23 mouse cellular contexts compared by ENCODE assay signal in the genomic region with DNA sequence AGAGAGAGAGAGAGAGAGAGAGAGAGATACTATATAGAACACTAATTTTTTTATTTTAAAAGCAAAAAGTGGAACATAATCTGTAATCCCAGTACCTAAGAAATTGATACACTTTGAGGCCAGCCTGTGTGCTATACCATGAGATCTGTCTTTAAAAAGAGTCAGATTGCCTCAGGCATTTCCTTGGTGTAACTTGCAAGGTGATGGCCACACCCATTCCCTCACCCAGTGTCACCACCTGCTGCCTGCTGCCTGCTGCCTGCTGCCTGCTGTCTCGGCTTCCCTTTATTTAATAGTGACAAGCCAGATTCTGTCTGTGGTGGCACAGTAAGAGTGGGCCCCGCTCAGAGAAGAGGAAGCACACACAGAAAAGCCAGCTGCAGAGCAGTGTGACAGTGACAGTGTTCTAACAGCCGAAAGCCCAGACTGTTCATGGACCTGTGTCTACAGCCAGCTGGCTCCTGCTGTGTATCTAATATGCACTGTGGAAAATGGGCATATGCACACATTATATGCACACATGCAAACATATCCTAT.
DNase-seq lines count a peak whose midpoint lies in the region; ATAC-seq and TF ChIP-seq lines count a peak whose summit lies in the region.
"Had no signal": no experiment of that assay in that cellular context is flagged by ENCODE, and none has a peak within 500 bp of the region (broad histone marks: within the 10 kb centered on the region; RNA-seq: fewer than 3 reads in every experiment).

No protein-coding gene starts in this region.

- no peak overlapping the region for H3K4me2 ChIP-seq in intestine, embryonic 16.5 days (ENCODE audit: low read depth, low read length)
- H3K4me2 ChIP-seq in midbrain, postnatal 0 days (ENCODE audit: low read depth, low read length, poor library complexity, severe bottlenecking): no peak overlapping the region
- H3K4me2 ChIP-seq: heart, embryonic 15.5 days; limb, embryonic 13.5 days; liver, embryonic 13.5 days; lung, embryonic 14.5 days; midbrain, embryonic 12.5 days; neural tube, embryonic 13.5 days had no signal

- H3K27ac ChIP-seq in left cerebral cortex, adult 2 months: no peak overlapping the region
- no peak overlapping the region for H3K27ac ChIP-seq in intestine, embryonic 16.5 days (ENCODE audit: low read length)
- no peak overlapping the region for H3K27ac ChIP-seq in heart, embryonic 10.5 days
- H3K27ac ChIP-seq in midbrain, postnatal 0 days (ENCODE audit: low read depth, low read length): no peak overlapping the region
- H3K27ac ChIP-seq: heart, embryonic 15.5 days; hindbrain, postnatal 0 days; limb, embryonic 13.5 days; liver, embryonic 13.5 days; midbrain, embryonic 12.5 days; neural tube, embryonic 13.5 days had no signal

- peak; percentile 7 to 13 for DNase-seq in left cerebral cortex, postnatal 25 days (ENCODE audit: low spot score in 2 of 2)
- DNase-seq in left cerebral cortex, adult 2 months (ENCODE audit: extremely low spot score in 1 of 2, low spot score in 2 of 2): no peak
- DNase-seq in ZHBTc4 (ENCODE audit: low read depth, low spot score): peak; percentile 61
- peak; percentile 46 for DNase-seq in brain, embryonic 14.5 days (ENCODE audit: low read depth)
- DNase-seq in heart, embryonic 10.5 days (ENCODE audit: low spot score): no peak
- DNase-seq in midbrain, postnatal 0 days (ENCODE audit: low spot score): no peak
- DNase-seq: adrenal gland, postnatal 25 days; cerebellum, adult 8-10 months; heart, adult 18-20 months; heart, postnatal 4 days; kidney, adult 8-10 months; kidney, postnatal 25 days; liver, embryonic 13.5 days; lung, embryonic 14.5 days; lung, postnatal 36 days; right cerebral cortex, postnatal 4 days; thymus, postnatal 36 days had no signal

- TF ChIP-seq POLR2A in brain, embryonic 14.5 days (IDR thresholded peaks at IDR 0.05; ENCODE audit: borderline replicate concordance, extremely low read depth, insufficient read depth, insufficient read length, poor library complexity, severe bottlenecking): no peak

- no peak overlapping the region for H3K9ac ChIP-seq in intestine, embryonic 16.5 days (ENCODE audit: low read depth, low read length)
- no peak overlapping the region for H3K9ac ChIP-seq in midbrain, postnatal 0 days (replicated peaks; ENCODE audit: low read length, poor library complexity, severe bottlenecking)
- H3K9ac ChIP-seq: heart, embryonic 15.5 days; limb, embryonic 13.5 days; liver, embryonic 13.5 days; lung, embryonic 14.5 days; midbrain, embryonic 12.5 days; neural tube, embryonic 13.5 days had no signal

- WGBS in intestine, embryonic 16.5 days: 56% methylated on average over 3 of the region's 3 CpGs
- 53% methylated on average over 3 of the region's 3 CpGs for WGBS in heart, embryonic 10.5 days
- 38% methylated on average over 3 of the region's 3 CpGs for WGBS in midbrain, postnatal 0 days

- no peaks in the 10 kb centered on the region for H3K9me3 ChIP-seq in intestine, embryonic 16.5 days (ENCODE audit: control insufficient read depth, low read length)
- no peaks in the 10 kb centered on the region for H3K9me3 ChIP-seq in heart, embryonic 10.5 days
- no peaks in the 10 kb centered on the region for H3K9me3 ChIP-seq in midbrain, postnatal 0 days (ENCODE audit: low read length)
- H3K9me3 ChIP-seq: heart, embryonic 15.5 days; limb, embryonic 13.5 days; liver, embryonic 13.5 days; neural tube, embryonic 13.5 days had no signal

- no peaks in the 10 kb centered on the region for H3K4me1 ChIP-seq in intestine, embryonic 16.5 days (ENCODE audit: control insufficient read depth, insufficient read depth, low read length)
- peaks cover 3% of the 10 kb centered on the region; the same call in 1 of the 2 replicates for H3K4me1 ChIP-seq in heart, embryonic 10.5 days
- no peaks in the 10 kb centered on the region for H3K4me1 ChIP-seq in midbrain, postnatal 0 days (ENCODE audit: insufficient read depth, low read length)
- H3K4me1 ChIP-seq: limb, embryonic 13.5 days; liver, embryonic 13.5 days had no signal

- peak; percentile 31; the same call in 1 of the 2 replicates for ATAC-seq in intestine, embryonic 16.5 days
- no peak for ATAC-seq in midbrain, postnatal 0 days (ENCODE audit: low FRiP score)
- ATAC-seq: hindbrain, postnatal 0 days had no signal

- no peak overlapping the region for H3K4me3 ChIP-seq in left cerebral cortex, adult 2 months
- H3K4me3 ChIP-seq in intestine, embryonic 16.5 days (ENCODE audit: low read length): no peak overlapping the region
- no peak overlapping the region for H3K4me3 ChIP-seq in heart, embryonic 10.5 days
- H3K4me3 ChIP-seq in midbrain, postnatal 0 days (ENCODE audit: low read depth, low read length): no peak overlapping the region
- H3K4me3 ChIP-seq: heart, embryonic 15.5 days; limb, embryonic 13.5 days; liver, embryonic 13.5 days; midbrain, embryonic 12.5 days; neural tube, embryonic 13.5 days had no signal

- intact Hi-C loops in left cerebral cortex, postnatal 25 days (cut with DNase I): no loop called here
- intact Hi-C loops in left cerebral cortex, adult 2 months (cut with DNase I): no loop called here

- no peak for TF ChIP-seq CTCF in left cerebral cortex, adult 2 months (IDR thresholded peaks at IDR 0.05)
- TF ChIP-seq CTCF in brain, embryonic 14.5 days (IDR thresholded peaks at IDR 0.05; ENCODE audit: borderline replicate concordance, extremely low read depth, insufficient read depth, insufficient read length): no peak
- TF ChIP-seq CTCF in midbrain, postnatal 0 days (IDR thresholded peaks at IDR 0.05): no peak

- no peaks in the 10 kb centered on the region for H3K36me3 ChIP-seq in intestine, embryonic 16.5 days (ENCODE audit: control insufficient read depth, insufficient read depth, low read length)
- no peaks in the 10 kb centered on the region for H3K36me3 ChIP-seq in heart, embryonic 10.5 days
- no peaks in the 10 kb centered on the region for H3K36me3 ChIP-seq in midbrain, postnatal 0 days (ENCODE audit: insufficient read depth, low read length)
- H3K36me3 ChIP-seq: heart, embryonic 15.5 days; limb, embryonic 13.5 days; liver, embryonic 13.5 days; midbrain, embryonic 12.5 days; neural tube, embryonic 13.5 days had no signal

- no peaks in the 10 kb centered on the region for H3K27me3 ChIP-seq in intestine, embryonic 16.5 days (replicated peaks; ENCODE audit: control insufficient read depth, insufficient read depth, low read length)
- no peaks in the 10 kb centered on the region for H3K27me3 ChIP-seq in heart, embryonic 10.5 days (ENCODE audit: insufficient read depth, poor library complexity, severe bottlenecking)
- no peaks in the 10 kb centered on the region for H3K27me3 ChIP-seq in midbrain, postnatal 0 days (ENCODE audit: insufficient read depth, low read length)
- H3K27me3 ChIP-seq: heart, embryonic 15.5 days; limb, embryonic 13.5 days; liver, embryonic 13.5 days had no signal

Comparison
In these comparisons a context has a peak if more than half of its experiments do, and no peak if none do; other contexts are left out.
1. DNase-seq: peak in left cerebral cortex, postnatal 25 days (2 of 2), ZHBTc4 (single experiment) and brain, embryonic 14.5 days (single experiment); none in left cerebral cortex, adult 2 months (0 of 2), heart, embryonic 10.5 days (single experiment) and midbrain, postnatal 0 days (single experiment).